Mouse (Mus musculus): ENCODE results near the gene Cd3eap. TPM values are rescaled to one million over a fixed set of nuclear protein-coding genes. Genes with fewer than 3 reads are reported as not detected.

Gene Cd3eap
- total and polyA plus RNA-seq, 3 experiments = 14.4 to 36.9 (median 22.6) TPM

GRCm38 (mm10) chr7:19309884-19310641, 49.2 kb downstream of the Cd3eap start, which contains the start of gene Fosb:
TSS of gene Fosb (minus strand) at chr7:19310051.
- H3K27me3 ChIP-seq (replicated peaks) = peaks cover 76% of the 10 kb centered on the region
- peak within 1 kb of the TSS; percentile 42 to 56 (median 55) for H3K4me3 ChIP-seq (replicated peaks in 1 of 3; ENCODE audit: low read depth in 2 of 3, low read length in 2 of 3, poor library complexity in 1 of 3)
- peak within 1 kb of the TSS; percentile 85 for H3K4me2 ChIP-seq (ENCODE audit: insufficient read depth, low read depth, poor library complexity, severe bottlenecking)
- in situ Hi-C loops (cut with MboI; ENCODE audit: low pct_ligation_motif_present, low pct_unique_long_range_greater_than_20kb, low sequenced_read_pairs) = loop anchor here (5.0 kb wide), 1 partner anchor 32 kb away; the partner anchor contains the start of gene Ercc1
- peaks cover 8% of the 10 kb centered on the region for H3K9me3 ChIP-seq (replicated peaks; ENCODE audit: low read length)
- peaks cover 0 to 22% of the 10 kb centered on the region in 2 experiments; a peak in 2 of 4 replicates for H3K4me1 ChIP-seq (ENCODE audit: control insufficient read depth in 1 of 2, insufficient read depth in 2 of 2)
- no peaks in the 10 kb centered on the region for H3K79me2 ChIP-seq (replicated peaks; ENCODE audit: control insufficient read depth, extremely low read depth, insufficient read depth, poor library complexity, severe bottlenecking)
- peak; percentile 95 for DNase-seq (ENCODE audit: extremely low read depth)
- H3K27ac ChIP-seq (ENCODE audit: insufficient read depth, low read depth) = no peak within 1 kb of the TSS
- H3K9ac ChIP-seq (ENCODE audit: insufficient read depth, low read depth) = 0 out of 2 replicates have a peak within 1 kb of the TSS, but pooled peaks have one; percentile 7
- TF ChIP-seq MAZ (IDR thresholded peaks at IDR 0.05; ENCODE audit: low read depth, low read length) (peak; percentile 47; the same call in 1 of the 2 replicates), ZKSCAN1 (IDR thresholded peaks at IDR 0.05; ENCODE audit: borderline replicate concordance, low read depth, low read length) (no peak), TCF12 (IDR thresholded peaks at IDR 0.05; ENCODE audit: low read depth, low read length) (peak; percentile 26; the same call in 1 of the 2 replicates), TBP (conservative IDR thresholded peaks at IDR 0.05; ENCODE audit: low read depth, low read length) (peak; percentile 56; the same call in 1 of the 2 replicates), USF1 (IDR thresholded peaks at IDR 0.05; ENCODE audit: low read depth, low read length) (no peak), CTCF (conservative IDR thresholded peaks at IDR 0.05 in 1 of 2, IDR thresholded peaks at IDR 0.05 in 1 of 2; ENCODE audit: low read depth in 2 of 2, low read length in 2 of 2) (peak in 1 of 2 experiments; percentile 39; a peak in 1 of 4 replicates), POLR2A (IDR thresholded peaks at IDR 0.05; ENCODE audit: low read depth, low read length) (peak; percentile 53; the same call in 1 of the 2 replicates), ELF1 (IDR thresholded peaks at IDR 0.05; ENCODE audit: low read depth, low read length) (peak; percentile 71; the same call in 1 of the 2 replicates), E2F4 (IDR thresholded peaks at IDR 0.05; ENCODE audit: insufficient replicate concordance, low read depth, low read length) (peak; percentile 64; the same call in 1 of the 2 replicates), UBTF (IDR thresholded peaks at IDR 0.05; ENCODE audit: low read depth, low read length) (no peak), BHLHE40 (IDR thresholded peaks at IDR 0.05; ENCODE audit: low read depth, low read length) (peak; percentile 42), SIN3A (IDR thresholded peaks at IDR 0.05; ENCODE audit: low read length) (peak; percentile 92), NRF1 (IDR thresholded peaks at IDR 0.05; ENCODE audit: low read depth, low read length) (peak; percentile 93), CHD2 (IDR thresholded peaks at IDR 0.05; ENCODE audit: low read length) (peak; percentile 82), ETS1 (conservative IDR thresholded peaks at IDR 0.05; ENCODE audit: low read depth, low read length) (peak; percentile 92), MAFK (IDR thresholded peaks at IDR 0.05; ENCODE audit: insufficient replicate concordance, low read length) (no peak), ZNF384 (IDR thresholded peaks at IDR 0.05; ENCODE audit: low read depth, low read length) (no peak), HCFC1 (IDR thresholded peaks at IDR 0.05; ENCODE audit: low read depth, low read length) (peak; percentile 61), MEF2A (IDR thresholded peaks at IDR 0.05; ENCODE audit: borderline replicate concordance, low read depth, low read length) (peak; percentile 62; the same call in 1 of the 2 replicates), USF2 (conservative IDR thresholded peaks at IDR 0.05; ENCODE audit: low read depth, low read length) (no peak), ZC3H11A (IDR thresholded peaks at IDR 0.05; ENCODE audit: low read depth, low read length) (no peak), GABPA (IDR thresholded peaks at IDR 0.05; ENCODE audit: insufficient replicate concordance, low read depth, low read length) (no peak), IRF4 (IDR thresholded peaks at IDR 0.05; ENCODE audit: low read depth, low read length) (peak; percentile 62), MXI1 (IDR thresholded peaks at IDR 0.05; ENCODE audit: low read depth, low read length) (peak; percentile 62; the same call in 1 of the 2 replicates)
- dilution Hi-C loops (cut with MboI; ENCODE audit: extremely low pct_ligation_motif_present, extremely low pct_unique_long_range_greater_than_20kb, low sequenced_read_pairs) = no loop called here
- H3K36me3 ChIP-seq (replicated peaks in 1 of 2; ENCODE audit: control insufficient read depth in 1 of 2, insufficient read depth in 1 of 2, low read length in 1 of 2) = no peaks in the 10 kb centered on the region
